Mouse (Mus musculus): Measurements from ENCODE around the gene Dtnb. TPM values are rescaled to one million over a fixed set of nuclear protein-coding genes. Genes with fewer than 3 reads are reported as not detected.

The Dtnb gene
- polyA plus RNA-seq, 1 experiment: 15.9 TPM

DNA sequence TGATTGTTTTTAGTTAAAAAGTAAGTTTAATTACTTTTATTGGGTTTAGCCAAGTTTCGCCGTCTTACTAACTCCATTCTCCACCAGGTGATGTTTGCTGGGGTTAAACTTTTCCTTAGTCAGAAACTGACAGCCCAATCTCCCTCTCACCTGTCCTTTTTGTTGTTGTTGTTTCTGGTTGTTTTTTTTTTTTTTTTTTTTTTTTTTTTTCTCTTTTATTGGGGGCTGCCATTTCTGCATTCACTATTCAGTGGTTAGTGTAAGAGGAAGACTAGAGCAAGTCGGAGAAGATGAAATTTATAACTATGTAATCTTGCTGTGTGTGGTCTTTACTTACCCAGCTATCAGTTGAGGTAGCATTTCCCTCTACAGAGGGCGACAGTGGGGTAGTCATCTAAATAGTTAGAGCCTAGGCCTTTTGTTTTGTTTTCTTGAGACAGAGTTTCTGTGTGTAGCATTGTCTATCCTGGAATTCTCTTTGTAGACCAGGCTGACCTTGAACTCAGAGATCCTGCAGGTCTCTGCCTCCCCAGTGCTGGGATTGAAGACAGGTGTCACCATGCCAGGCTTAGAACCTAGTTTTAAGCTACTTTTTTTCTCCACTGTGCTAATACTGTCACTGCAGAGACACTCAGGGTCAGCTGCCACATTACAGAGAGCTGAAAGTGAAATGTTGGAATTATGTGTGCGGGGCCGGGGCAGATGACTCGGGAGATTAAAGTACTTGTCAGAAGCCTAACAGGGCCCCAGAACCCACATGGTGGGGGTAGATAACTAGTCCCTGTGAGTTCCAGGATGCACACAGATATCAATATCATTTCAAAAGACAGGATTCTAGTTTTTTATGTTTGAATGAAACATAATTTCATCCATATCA is 46.2 kb downstream of the Dtnb start:
- H3K36me3 ChIP-seq (ENCODE audit: control insufficient read depth, insufficient read depth, low read length): no peaks in the 10 kb centered on the region
- TF ChIP-seq CTCF (IDR thresholded peaks at IDR 0.05; ENCODE audit: extremely low read depth, insufficient read length, insufficient replicate concordance, low read depth, low read length) (no peak), POLR2A (IDR thresholded peaks at IDR 0.05; ENCODE audit: low read depth, low read length) (no peak)
- H3K27ac ChIP-seq (ENCODE audit: insufficient read depth, low read depth, low read length): no peak overlapping the region
- WGBS: 94% methylated on average over 7 of the region's 7 CpGs
- no peaks in the 10 kb centered on the region for H3K4me1 ChIP-seq (ENCODE audit: control insufficient read depth, insufficient read depth, insufficient read length, low read length)
- H3K27me3 ChIP-seq (ENCODE audit: control insufficient read depth, insufficient read depth, low read length): no peaks in the 10 kb centered on the region
- H3K4me3 ChIP-seq (ENCODE audit: low read depth, low read length): no peak overlapping the region

DNA sequence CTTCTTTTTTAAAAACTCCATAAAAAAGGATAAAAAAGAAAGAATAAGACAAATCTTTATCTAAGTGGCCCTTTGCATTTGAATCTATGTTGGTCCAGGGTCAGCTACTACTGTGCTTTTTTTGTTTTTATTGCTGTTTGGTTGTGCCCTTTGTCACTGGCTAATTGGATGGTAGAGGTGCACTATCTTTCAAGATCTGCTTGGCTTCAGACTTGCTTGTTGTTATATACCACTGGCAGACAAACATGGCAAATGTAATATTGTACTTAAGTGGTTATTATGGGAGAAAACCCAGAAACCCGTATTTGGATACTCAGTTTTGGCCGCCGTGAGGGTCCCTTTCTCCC is 46.8 kb downstream of the Dtnb start:
- no peak for TF ChIP-seq CTCF (IDR thresholded peaks at IDR 0.05; ENCODE audit: extremely low read depth, insufficient read length, insufficient replicate concordance, low read depth, low read length)
- TF ChIP-seq POLR2A (IDR thresholded peaks at IDR 0.05; ENCODE audit: low read depth, low read length): no peak

GRCm38 (mm10) chr12:3626880-3627279 is 54.7 kb downstream of the Dtnb start:
- no peaks in the 10 kb centered on the region for H3K4me1 ChIP-seq (ENCODE audit: control insufficient read depth, insufficient read depth, insufficient read length, low read length)
- TF ChIP-seq CTCF (IDR thresholded peaks at IDR 0.05; ENCODE audit: extremely low read depth, insufficient read length, insufficient replicate concordance, low read depth, low read length): no peak
- TF ChIP-seq POLR2A (IDR thresholded peaks at IDR 0.05; ENCODE audit: low read depth, low read length): no peak
- no peaks in the 10 kb centered on the region for H3K36me3 ChIP-seq (ENCODE audit: control insufficient read depth, insufficient read depth, low read length)
- H3K27me3 ChIP-seq (ENCODE audit: control insufficient read depth, insufficient read depth, low read length): no peaks in the 10 kb centered on the region
- H3K4me3 ChIP-seq (ENCODE audit: low read depth, low read length): no peak overlapping the region
- 68% methylated on average over 4 of the region's 4 CpGs for WGBS
- H3K27ac ChIP-seq (ENCODE audit: insufficient read depth, low read depth, low read length): no peak overlapping the region

More for the DNA sequence above, 46.8 kb downstream of the Dtnb start:
- no peaks in the 10 kb centered on the region for H3K4me1 ChIP-seq (ENCODE audit: control insufficient read depth, insufficient read depth, insufficient read length, low read length)
- no peaks in the 10 kb centered on the region for H3K36me3 ChIP-seq (ENCODE audit: control insufficient read depth, insufficient read depth, low read length)
- H3K27me3 ChIP-seq (ENCODE audit: control insufficient read depth, insufficient read depth, low read length): no peaks in the 10 kb centered on the region
- 96% methylated on average over 3 of the region's 3 CpGs for WGBS
- no peak overlapping the region for H3K27ac ChIP-seq (ENCODE audit: insufficient read depth, low read depth, low read length)
- no peak overlapping the region for H3K4me3 ChIP-seq (ENCODE audit: low read depth, low read length)

- H3K4me3 ChIP-seq (ENCODE audit: low read depth, low read length): no peak overlapping the region
- TF ChIP-seq POLR2A (IDR thresholded peaks at IDR 0.05; ENCODE audit: low read depth, low read length) (no peak), CTCF (IDR thresholded peaks at IDR 0.05; ENCODE audit: extremely low read depth, insufficient read length, insufficient replicate concordance, low read depth, low read length) (no peak)
- 0 out of 2 replicates have a peak, but pooled peaks cover 1% of the 10 kb centered on the region for H3K4me1 ChIP-seq (ENCODE audit: control insufficient read depth, insufficient read depth, insufficient read length, low read length)
- H3K27me3 ChIP-seq (ENCODE audit: control insufficient read depth, insufficient read depth, low read length): no peaks in the 10 kb centered on the region
- H3K27ac ChIP-seq (ENCODE audit: insufficient read depth, low read depth, low read length): no peak overlapping the region
- WGBS: 38% methylated on average over 3 of the region's 3 CpGs
- H3K36me3 ChIP-seq (ENCODE audit: control insufficient read depth, insufficient read depth, low read length): no peaks in the 10 kb centered on the region
Measured at GRCm38 (mm10) chr12:3641931-3642330, 69.8 kb downstream of the Dtnb start.

- WGBS: 64% methylated on average over 7 of the region's 7 CpGs
- no peak overlapping the region for H3K27ac ChIP-seq (ENCODE audit: insufficient read depth, low read depth, low read length)
Measured at GRCm38 (mm10) chr12:3656799-3657198, 84.6 kb downstream of the Dtnb start.

GRCm38 (mm10) chr12:3657234-3657633 is 85.1 kb downstream of the Dtnb start:
- no peaks in the 10 kb centered on the region for H3K36me3 ChIP-seq (ENCODE audit: control insufficient read depth, insufficient read depth, low read length)
- TF ChIP-seq POLR2A (IDR thresholded peaks at IDR 0.05; ENCODE audit: low read depth, low read length) (no peak), CTCF (IDR thresholded peaks at IDR 0.05; ENCODE audit: extremely low read depth, insufficient read length, insufficient replicate concordance, low read depth, low read length) (no peak)
- H3K27ac ChIP-seq (ENCODE audit: insufficient read depth, low read depth, low read length): no peak overlapping the region
- H3K4me3 ChIP-seq (ENCODE audit: low read depth, low read length): no peak overlapping the region
- no peaks in the 10 kb centered on the region for H3K4me1 ChIP-seq (ENCODE audit: control insufficient read depth, insufficient read depth, insufficient read length, low read length)
- H3K27me3 ChIP-seq (ENCODE audit: control insufficient read depth, insufficient read depth, low read length): no peaks in the 10 kb centered on the region
- 71% methylated on average over 4 of the region's 4 CpGs for WGBS

More at GRCm38 (mm10) chr12:3656799-3657198, 84.6 kb downstream of the Dtnb start:
- Histone ChIP-seq H3K27me3 (ENCODE audit: control insufficient read depth, insufficient read depth, low read length) (no peaks in the 10 kb centered on the region), H3K4me3 (ENCODE audit: low read depth, low read length) (no peak overlapping the region), H3K36me3 (ENCODE audit: control insufficient read depth, insufficient read depth, low read length) (no peaks in the 10 kb centered on the region), H3K4me1 (ENCODE audit: control insufficient read depth, insufficient read depth, insufficient read length, low read length) (no peaks in the 10 kb centered on the region)
- TF ChIP-seq CTCF (IDR thresholded peaks at IDR 0.05; ENCODE audit: extremely low read depth, insufficient read length, insufficient replicate concordance, low read depth, low read length): no peak
- no peak for TF ChIP-seq POLR2A (IDR thresholded peaks at IDR 0.05; ENCODE audit: low read depth, low read length)

DNA sequence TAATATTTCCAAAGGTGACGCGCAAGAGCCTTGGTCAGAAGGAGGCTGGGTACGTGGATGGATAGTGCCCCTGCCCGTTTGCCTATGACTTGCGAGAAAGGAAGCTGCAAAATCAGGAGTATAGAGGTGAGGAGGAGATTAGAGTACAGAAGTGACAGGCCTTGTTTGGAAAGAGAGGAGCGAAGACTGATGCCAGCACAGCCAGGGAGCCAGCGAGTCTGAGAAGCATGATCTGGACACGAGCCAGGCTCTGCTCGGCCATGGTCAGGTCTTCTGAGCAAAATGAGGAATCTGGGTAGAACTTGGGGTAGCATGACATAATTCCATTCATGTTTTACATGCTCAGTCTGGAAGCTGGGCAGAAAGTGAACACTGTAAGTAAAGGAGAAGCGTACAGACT is 85.6 kb downstream of the Dtnb start:
- 88% methylated on average over 10 of the region's 10 CpGs for WGBS
- Histone ChIP-seq H3K4me1 (ENCODE audit: control insufficient read depth, insufficient read depth, insufficient read length, low read length) (no peaks in the 10 kb centered on the region), H3K27ac (ENCODE audit: insufficient read depth, low read depth, low read length) (no peak overlapping the region), H3K27me3 (ENCODE audit: control insufficient read depth, insufficient read depth, low read length) (no peaks in the 10 kb centered on the region), H3K4me3 (ENCODE audit: low read depth, low read length) (no peak overlapping the region), H3K36me3 (ENCODE audit: control insufficient read depth, insufficient read depth, low read length) (no peaks in the 10 kb centered on the region)
- TF ChIP-seq CTCF (IDR thresholded peaks at IDR 0.05; ENCODE audit: extremely low read depth, insufficient read length, insufficient replicate concordance, low read depth, low read length) (no peak), POLR2A (IDR thresholded peaks at IDR 0.05; ENCODE audit: low read depth, low read length) (no peak)
